Mouse (Mus musculus) CH12F3 (cell line): ENCODE results near the gene Pex14.

Source experiments
- in situ Hi-C: fragments of 300-500 bp; cut with MboI; formaldehyde crosslinking; loops from 2 replicates; pipeline ENCODE4 v1.14.3; 2020; ENCODE audit warnings: low sequenced_read_pairs

The Pex14 gene

GRCm38 (mm10) chr4:149058298-149058697, 41.4 kb downstream of the Pex14 start:
- in situ Hi-C loops: no loop called here

GRCm38 (mm10) chr4:149057470-149057869, 42.2 kb downstream of the Pex14 start:
- in situ Hi-C loops: no loop called here

DNA sequence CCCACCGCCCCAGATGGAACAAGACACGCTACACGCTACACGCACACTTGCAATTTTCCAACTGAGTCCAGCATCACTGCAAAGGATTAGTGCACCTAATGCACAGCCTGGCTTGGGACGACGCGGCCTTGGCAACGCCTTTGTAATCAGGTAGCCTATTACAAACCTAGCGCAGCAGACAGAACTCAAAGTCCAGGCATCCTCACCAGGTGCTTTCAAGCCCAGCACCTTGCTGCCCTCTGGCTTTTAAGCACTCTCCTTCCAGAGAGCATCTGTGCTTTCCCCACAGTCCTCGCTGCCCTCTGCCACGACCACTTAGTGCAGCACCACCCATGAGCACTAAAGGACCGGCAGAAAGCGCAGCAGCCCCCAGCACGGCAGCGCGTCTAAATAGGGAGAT, 42.7 kb downstream of the Pex14 start:
- in situ Hi-C loops: no loop called here

- in situ Hi-C loops: no loop called here
These were observed 43.8 kb downstream of the Pex14 start for GRCm38 (mm10) chr4:149055847-149056246.

- in situ Hi-C loops: no loop called here
These were observed 50.1 kb downstream of the Pex14 start for GRCm38 (mm10) chr4:149049351-149050159.

GRCm38 (mm10) chr4:149048625-149049228, 50.9 kb downstream of the Pex14 start:
- in situ Hi-C loops: no loop called here

GRCm38 (mm10) chr4:149047360-149047759, 52.3 kb downstream of the Pex14 start:
- in situ Hi-C loops: no loop called here

DNA sequence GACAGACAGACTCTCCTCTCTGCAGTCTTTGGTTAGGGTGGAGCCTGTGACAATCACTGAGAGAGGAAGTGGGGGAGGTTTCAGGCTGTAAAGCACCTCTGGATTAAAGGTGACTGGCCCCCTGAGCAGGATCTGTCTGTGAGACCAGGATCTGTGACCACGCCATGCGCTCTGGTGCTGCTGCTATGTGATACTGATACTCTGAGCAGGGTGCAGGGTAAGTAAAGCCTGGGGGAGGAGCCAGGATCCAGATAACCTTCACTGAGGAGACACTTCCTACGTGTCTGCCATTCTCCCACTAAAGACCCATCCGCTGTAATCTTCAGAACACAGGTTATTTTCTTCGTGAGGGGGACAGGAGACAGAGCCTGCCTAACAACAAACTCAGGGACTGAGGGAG, 53.8 kb downstream of the Pex14 start:
- in situ Hi-C loops: no loop called here

- in situ Hi-C loops: no loop called here
These were observed 59.4 kb downstream of the Pex14 start for GRCm38 (mm10) chr4:149040289-149040688.

GRCm38 (mm10) chr4:149037706-149038105, 62.0 kb downstream of the Pex14 start:
- in situ Hi-C loops: no loop called here

GRCm38 (mm10) chr4:149036592-149036991, 63.1 kb downstream of the Pex14 start:
- in situ Hi-C loops: no loop called here

GRCm38 (mm10) chr4:149031507-149031906, 68.2 kb downstream of the Pex14 start:
- in situ Hi-C loops: no loop called here

DNA sequence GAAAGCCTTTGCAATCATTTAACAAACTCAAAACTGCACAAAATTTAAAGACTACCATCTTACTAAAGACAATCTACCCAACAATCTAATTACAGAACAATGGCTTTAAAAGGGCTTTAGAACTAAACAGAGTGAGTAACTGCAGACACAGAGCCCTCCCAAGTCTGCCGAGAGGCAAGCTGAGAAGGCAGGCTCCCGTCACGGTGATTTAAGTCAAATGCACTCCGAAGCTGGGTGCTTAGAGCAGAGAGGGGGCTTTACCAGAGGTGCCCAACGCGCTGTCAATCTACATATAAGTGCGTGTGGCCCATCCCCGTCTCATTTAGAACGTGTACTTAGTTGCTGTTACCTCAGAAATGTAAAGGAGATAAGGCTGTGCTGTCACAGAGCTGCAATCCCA, 72.1 kb downstream of the Pex14 start:
- in situ Hi-C loops: no loop called here

GRCm38 (mm10) chr4:149025242-149025641, 74.4 kb downstream of the Pex14 start:
- in situ Hi-C loops: no loop called here

DNA sequence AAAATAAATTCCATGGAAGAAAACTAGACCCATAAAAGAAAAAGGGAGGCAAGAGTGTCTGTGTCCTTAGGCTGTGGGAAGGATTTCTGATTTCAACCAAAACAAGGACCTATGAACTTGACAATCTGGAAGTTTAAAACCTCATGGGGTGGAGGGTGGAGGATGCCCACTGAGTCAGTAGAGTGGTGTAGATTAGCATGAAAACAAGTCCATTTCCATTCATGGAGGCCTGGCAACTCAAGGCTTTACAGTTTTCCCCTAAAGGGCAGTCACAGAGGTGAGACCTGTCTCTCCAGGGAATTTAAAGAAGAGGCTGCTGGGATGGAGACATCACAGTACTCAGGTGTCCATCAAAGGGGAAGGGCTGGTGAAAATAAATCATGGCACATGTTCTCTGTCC, 78.7 kb downstream of the Pex14 start:
- in situ Hi-C loops: no loop called here

- in situ Hi-C loops: no loop called here
These were observed 80.2 kb downstream of the Pex14 start for GRCm38 (mm10) chr4:149019456-149019855.

- in situ Hi-C loops: no loop called here
These were observed 92.9 kb downstream of the Pex14 start for GRCm38 (mm10) chr4:149006756-149007155.

- in situ Hi-C loops: no loop called here
These were observed 93.6 kb downstream of the Pex14 start for GRCm38 (mm10) chr4:149006107-149006506.

GRCm38 (mm10) chr4:149002441-149003093, 97.1 kb downstream of the Pex14 start:
- in situ Hi-C loops: no loop called here

GRCm38 (mm10) chr4:149001515-149001914, 98.2 kb downstream of the Pex14 start:
- in situ Hi-C loops: no loop called here

DNA sequence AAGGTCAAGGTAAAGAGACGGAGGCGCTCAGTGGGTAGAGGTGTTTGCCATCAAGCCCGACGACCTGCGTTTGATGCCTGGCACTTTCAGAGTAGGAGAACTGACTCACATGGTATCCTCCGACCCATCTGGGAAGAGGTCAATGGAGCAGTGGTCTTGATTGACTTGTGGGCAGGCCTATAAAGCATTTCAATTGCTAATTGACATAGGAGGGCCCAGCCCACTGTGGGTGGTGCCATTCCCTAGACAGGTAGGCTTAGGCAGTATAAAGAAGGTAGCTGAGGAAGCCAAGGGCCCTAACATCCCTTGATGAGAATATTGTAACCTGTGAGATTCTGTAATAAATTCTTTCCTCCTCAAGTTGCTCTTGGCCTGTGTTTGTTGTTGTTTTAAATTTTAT, 98.9 kb downstream of the Pex14 start:
- in situ Hi-C loops: no loop called here

DNA sequence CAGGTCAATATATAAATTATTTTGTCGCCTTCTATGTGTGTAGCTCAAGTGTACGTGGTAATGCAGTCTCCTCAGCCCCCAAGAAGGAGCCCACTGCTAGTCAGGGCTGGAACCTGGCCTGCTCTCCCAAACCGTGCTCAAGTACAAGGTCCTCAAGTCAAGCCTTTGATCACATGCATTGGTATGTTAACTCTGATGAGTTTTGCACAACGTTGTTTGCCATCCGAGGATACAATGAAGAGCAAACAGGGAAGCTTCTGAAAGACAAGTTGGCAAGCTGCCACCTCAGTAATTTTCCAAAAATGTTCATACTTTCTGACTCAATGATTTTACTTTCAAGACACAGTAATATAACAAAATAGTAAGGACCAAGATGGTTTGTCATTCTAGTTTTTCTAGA, 105.7 kb downstream of the Pex14 start:
- in situ Hi-C loops: no loop called here
